Mouse (Mus musculus): ENCODE results near the gene Col8a1. TPM values are rescaled to one million over a fixed set of nuclear protein-coding genes. Genes with fewer than 3 reads are reported as not detected.

Col8a1 gene
- polyA plus RNA-seq, 1 experiment = 0.25 TPM

DNA sequence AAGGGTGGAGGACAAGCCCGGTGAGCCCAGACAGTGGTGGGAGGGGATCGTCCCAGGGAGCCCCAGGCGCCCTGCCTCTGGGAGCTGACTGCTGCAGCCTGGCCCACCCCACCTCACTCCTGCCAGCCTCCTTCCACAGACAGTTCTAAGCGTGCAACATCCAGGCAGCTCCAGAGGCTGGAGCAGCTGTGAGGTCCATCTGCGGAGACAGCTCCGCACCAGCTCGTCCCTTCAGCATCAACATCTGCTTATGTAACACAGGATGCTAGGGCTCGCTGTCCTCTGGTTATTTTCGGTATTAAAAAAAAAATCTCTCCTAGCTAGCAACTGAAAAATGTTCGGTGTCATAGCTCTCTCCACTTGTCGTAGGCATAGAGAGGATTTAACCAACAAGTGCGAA, 704 bp upstream of the Col8a1 start:
- H3K4me3 ChIP-seq (ENCODE audit: low read depth, low read length) = peak overlapping the region; percentile 15
- 21% methylated on average over 12 of the region's 12 CpGs for WGBS

DNA sequence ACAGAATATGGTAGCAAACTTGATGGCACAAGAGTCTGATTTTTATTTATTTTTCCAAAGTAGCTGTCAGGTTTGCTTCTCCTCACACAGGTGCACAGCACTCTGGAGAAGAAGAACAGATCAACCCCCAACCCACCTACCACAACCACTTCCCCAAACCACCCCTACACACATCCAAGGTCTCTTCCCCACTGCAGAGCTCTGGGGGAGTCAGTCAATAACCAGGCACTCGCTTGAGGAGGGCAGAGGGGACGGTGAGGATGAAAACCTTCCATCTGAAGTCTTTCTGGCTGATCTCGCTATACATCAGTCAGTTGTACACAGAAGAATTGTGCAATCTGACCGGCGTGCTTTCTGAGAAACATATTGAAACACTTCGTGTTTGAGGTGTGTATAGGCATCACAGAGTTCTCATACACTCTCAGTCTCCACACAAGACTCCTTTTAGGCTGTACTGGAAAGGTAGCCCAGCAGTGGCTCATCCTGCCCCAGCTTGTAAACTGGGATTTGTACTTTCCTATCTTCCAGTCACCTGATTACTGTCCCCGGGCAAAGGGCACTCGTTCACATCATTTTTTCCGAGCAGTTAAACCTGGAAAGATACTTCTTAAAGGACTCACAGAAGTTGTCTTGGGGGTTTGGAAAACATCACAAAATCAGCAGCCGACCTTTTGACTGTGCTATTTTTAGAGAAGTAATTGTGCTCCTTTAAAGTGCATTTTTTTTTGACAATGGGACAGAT, 827 bp downstream of the Col8a1 start:
- Histone ChIP-seq H3K27ac (ENCODE audit: insufficient read depth, low read depth, low read length) (no peak overlapping the region), H3K36me3 (ENCODE audit: control insufficient read depth, insufficient read depth, low read length) (no peaks in the 10 kb centered on the region), H3K4me3 (ENCODE audit: low read depth, low read length) (no peak overlapping the region), H3K4me1 (ENCODE audit: control insufficient read depth, insufficient read depth, insufficient read length, low read length) (0 out of 2 replicates have a peak, but pooled peaks cover 3% of the 10 kb centered on the region), H3K27me3 (ENCODE audit: control insufficient read depth, insufficient read depth, low read length) (no peaks in the 10 kb centered on the region)
- TF ChIP-seq POLR2A (IDR thresholded peaks at IDR 0.05; ENCODE audit: low read depth, low read length) (no peak), CTCF (IDR thresholded peaks at IDR 0.05; ENCODE audit: extremely low read depth, insufficient read length, insufficient replicate concordance, low read depth, low read length) (no peak)
- WGBS = 30% methylated on average over 10 of the region's 10 CpGs

More for the DNA sequence above, 704 bp upstream of the Col8a1 start:
- Histone ChIP-seq H3K27me3 (ENCODE audit: control insufficient read depth, insufficient read depth, low read length) (no peaks in the 10 kb centered on the region), H3K27ac (ENCODE audit: insufficient read depth, low read depth, low read length) (no peak overlapping the region), H3K36me3 (ENCODE audit: control insufficient read depth, insufficient read depth, low read length) (no peaks in the 10 kb centered on the region), H3K4me1 (ENCODE audit: control insufficient read depth, insufficient read depth, insufficient read length, low read length) (0 out of 2 replicates have a peak, but pooled peaks cover 3% of the 10 kb centered on the region)
- TF ChIP-seq CTCF (IDR thresholded peaks at IDR 0.05; ENCODE audit: extremely low read depth, insufficient read length, insufficient replicate concordance, low read depth, low read length) (no peak), POLR2A (IDR thresholded peaks at IDR 0.05; ENCODE audit: low read depth, low read length) (no peak)

DNA sequence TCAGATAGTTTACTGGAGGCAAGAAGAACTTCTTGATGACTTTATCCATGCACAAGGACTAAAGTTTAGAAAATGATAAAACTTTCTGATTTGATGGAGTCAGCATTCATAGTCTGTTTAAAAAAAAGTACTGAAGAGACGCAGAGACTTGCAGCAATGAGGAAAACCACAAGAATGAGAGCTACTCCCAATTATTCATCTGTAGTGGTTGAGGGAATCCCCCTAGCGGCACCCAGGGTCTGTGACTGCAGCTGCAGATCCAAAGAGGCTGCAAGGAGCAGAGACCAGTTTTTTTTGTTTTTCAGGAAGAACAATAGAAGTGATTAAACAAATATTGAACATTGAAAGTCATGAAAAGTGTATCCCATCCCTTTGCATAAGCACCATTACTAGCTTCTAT, 4.0 kb downstream of the Col8a1 start:
- H3K27ac ChIP-seq (ENCODE audit: insufficient read depth, low read depth, low read length) = no peak overlapping the region
- WGBS = 52% methylated on average over 2 of the region's 2 CpGs
- H3K27me3 ChIP-seq (ENCODE audit: control insufficient read depth, insufficient read depth, low read length) = no peaks in the 10 kb centered on the region
- H3K4me3 ChIP-seq (ENCODE audit: low read depth, low read length) = no peak overlapping the region
- 0 out of 2 replicates have a peak, but pooled peaks cover 3% of the 10 kb centered on the region for H3K4me1 ChIP-seq (ENCODE audit: control insufficient read depth, insufficient read depth, insufficient read length, low read length)
- H3K36me3 ChIP-seq (ENCODE audit: control insufficient read depth, insufficient read depth, low read length) = no peaks in the 10 kb centered on the region
- no peak for TF ChIP-seq POLR2A (IDR thresholded peaks at IDR 0.05; ENCODE audit: low read depth, low read length)
- 0 out of 2 replicates have a peak, but pooled peaks have one; percentile 6 for TF ChIP-seq CTCF (IDR thresholded peaks at IDR 0.05; ENCODE audit: extremely low read depth, insufficient read length, insufficient replicate concordance, low read depth, low read length)

DNA sequence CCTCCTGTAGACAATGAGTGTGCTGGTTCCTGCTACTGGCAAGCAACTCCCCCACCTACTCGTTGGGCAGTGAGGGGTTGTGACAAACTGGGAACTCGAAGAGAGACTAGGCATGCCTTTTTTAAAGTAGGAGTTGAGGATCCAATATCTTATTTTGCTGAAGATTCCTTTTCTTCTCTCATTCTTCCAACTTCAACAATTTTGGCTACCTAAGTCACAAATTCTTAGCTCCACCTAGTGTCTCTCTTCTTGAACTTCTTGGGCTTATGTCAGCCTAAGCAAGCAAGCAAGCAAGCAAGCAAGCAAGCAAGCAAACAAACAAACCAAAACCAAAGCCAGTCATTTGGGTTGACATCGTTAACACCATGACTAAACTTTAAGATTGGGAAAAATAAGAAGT, 6.4 kb downstream of the Col8a1 start:
- H3K36me3 ChIP-seq (ENCODE audit: control insufficient read depth, insufficient read depth, low read length) = no peaks in the 10 kb centered on the region
- no peak overlapping the region for H3K4me3 ChIP-seq (ENCODE audit: low read depth, low read length)
- TF ChIP-seq POLR2A (IDR thresholded peaks at IDR 0.05; ENCODE audit: low read depth, low read length) (no peak), CTCF (IDR thresholded peaks at IDR 0.05; ENCODE audit: extremely low read depth, insufficient read length, insufficient replicate concordance, low read depth, low read length) (no peak)
- H3K4me1 ChIP-seq (ENCODE audit: control insufficient read depth, insufficient read depth, insufficient read length, low read length) = no peaks in the 10 kb centered on the region
- no peaks in the 10 kb centered on the region for H3K27me3 ChIP-seq (ENCODE audit: control insufficient read depth, insufficient read depth, low read length)
- WGBS = 55% methylated on average over 3 of the region's 3 CpGs
- H3K27ac ChIP-seq (ENCODE audit: insufficient read depth, low read depth, low read length) = no peak overlapping the region

DNA sequence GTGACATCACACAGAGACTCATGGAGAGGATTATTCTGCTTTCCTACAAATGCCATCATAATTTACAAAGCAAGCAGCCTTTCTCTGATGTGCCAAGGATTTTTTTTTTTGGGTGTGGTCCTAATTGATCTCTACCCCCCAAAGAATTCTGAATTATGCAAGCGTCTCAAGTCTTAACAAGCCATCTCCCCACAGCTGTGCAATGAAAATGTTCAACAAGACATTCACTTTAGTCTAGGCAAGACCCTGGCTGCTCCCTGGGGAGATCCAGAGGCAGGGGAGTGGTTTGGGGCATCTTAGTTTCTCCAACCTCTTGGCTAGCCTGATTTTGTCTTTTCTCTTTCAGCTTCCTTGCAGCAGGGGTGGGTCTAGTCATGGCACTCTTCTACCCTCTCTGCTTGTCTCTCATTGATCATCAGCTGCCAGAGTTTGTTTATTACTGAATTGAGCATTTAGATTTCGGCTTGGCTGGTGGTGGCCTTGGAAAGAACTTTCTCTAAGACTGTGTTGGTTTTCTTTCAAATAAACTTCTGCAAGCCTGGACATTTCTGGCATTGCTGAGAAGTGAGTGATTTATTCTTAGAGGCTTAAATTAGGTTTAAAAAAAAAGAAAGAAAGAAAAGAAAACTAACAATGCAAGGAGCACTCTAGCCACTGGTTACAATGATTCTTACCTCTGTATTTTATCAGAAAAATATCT, 7.0 kb downstream of the Col8a1 start:
- Histone ChIP-seq H3K36me3 (ENCODE audit: control insufficient read depth, insufficient read depth, low read length) (no peaks in the 10 kb centered on the region), H3K27ac (ENCODE audit: insufficient read depth, low read depth, low read length) (no peak overlapping the region), H3K4me3 (ENCODE audit: low read depth, low read length) (no peak overlapping the region), H3K4me1 (ENCODE audit: control insufficient read depth, insufficient read depth, insufficient read length, low read length) (no peaks in the 10 kb centered on the region), H3K27me3 (ENCODE audit: control insufficient read depth, insufficient read depth, low read length) (no peaks in the 10 kb centered on the region)
- 48% methylated on average over 2 of the region's 2 CpGs for WGBS
- TF ChIP-seq CTCF (IDR thresholded peaks at IDR 0.05; ENCODE audit: extremely low read depth, insufficient read length, insufficient replicate concordance, low read depth, low read length) (no peak), POLR2A (IDR thresholded peaks at IDR 0.05; ENCODE audit: low read depth, low read length) (no peak)

DNA sequence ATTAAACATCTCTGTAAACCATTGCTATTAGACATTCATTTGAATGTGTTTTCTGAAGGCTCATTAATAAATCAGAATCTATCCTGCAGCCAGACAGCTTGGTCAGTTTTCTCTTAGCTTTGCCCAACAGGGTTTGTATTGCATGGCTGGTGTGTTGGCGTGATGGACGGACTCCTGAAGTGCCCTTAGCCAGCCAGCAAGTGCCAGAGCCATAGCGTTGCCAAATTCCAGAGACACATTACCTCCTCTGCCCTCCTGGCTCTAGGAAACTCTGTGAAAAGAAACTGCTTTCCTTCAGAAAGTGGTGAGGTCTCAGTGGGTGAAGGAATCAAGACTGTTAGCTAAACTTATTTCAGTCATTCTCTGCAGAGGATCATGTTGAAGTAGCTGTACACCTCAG, 14.4 kb downstream of the Col8a1 start:
- 87% methylated on average over 3 of the region's 3 CpGs for whole genome bisulfite sequencing
- no peaks in the 10 kb centered on the region for H3K4me1 ChIP-seq (ENCODE audit: control insufficient read depth, insufficient read depth, insufficient read length, low read length)
- no peak overlapping the region for H3K4me3 ChIP-seq (ENCODE audit: low read depth, low read length)
- H3K27ac ChIP-seq (ENCODE audit: insufficient read depth, low read depth, low read length) = no peak overlapping the region
- H3K27me3 ChIP-seq (ENCODE audit: control insufficient read depth, insufficient read depth, low read length) = no peaks in the 10 kb centered on the region
- H3K36me3 ChIP-seq (ENCODE audit: control insufficient read depth, insufficient read depth, low read length) = no peaks in the 10 kb centered on the region
- no peak for TF ChIP-seq CTCF (IDR thresholded peaks at IDR 0.05; ENCODE audit: extremely low read depth, insufficient read length, insufficient replicate concordance, low read depth, low read length)
- TF ChIP-seq POLR2A (IDR thresholded peaks at IDR 0.05; ENCODE audit: low read depth, low read length) = no peak

DNA sequence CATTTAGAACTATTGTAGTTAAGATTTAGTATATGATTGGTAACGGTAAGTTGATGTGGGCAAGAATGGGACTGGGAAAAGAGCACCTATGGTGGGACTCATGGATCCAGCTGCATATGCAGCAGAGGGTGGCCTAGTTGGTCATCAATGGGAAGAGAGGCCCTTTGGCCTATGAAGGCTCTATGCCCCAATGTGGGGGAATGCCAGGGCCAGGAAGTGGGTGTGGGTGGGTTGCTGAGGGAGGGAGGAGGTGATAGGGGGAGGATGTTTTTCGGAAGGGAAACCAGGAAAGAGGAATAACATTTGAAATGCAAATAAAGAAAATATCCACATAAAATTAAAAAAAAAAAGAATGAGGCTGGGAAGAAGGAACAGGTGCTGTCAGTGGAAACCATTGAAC, 19.6 kb downstream of the Col8a1 start:
- no peak overlapping the region for H3K4me3 ChIP-seq (ENCODE audit: low read depth, low read length)
- no peak for TF ChIP-seq CTCF (IDR thresholded peaks at IDR 0.05; ENCODE audit: extremely low read depth, insufficient read length, insufficient replicate concordance, low read depth, low read length)
- TF ChIP-seq POLR2A (IDR thresholded peaks at IDR 0.05; ENCODE audit: low read depth, low read length) = no peak
- no peak overlapping the region for H3K27ac ChIP-seq (ENCODE audit: insufficient read depth, low read depth, low read length)
- WGBS = 94% methylated on average over 2 of the region's 2 CpGs
- H3K4me1 ChIP-seq (ENCODE audit: control insufficient read depth, insufficient read depth, insufficient read length, low read length) = no peaks in the 10 kb centered on the region
- no peaks in the 10 kb centered on the region for H3K27me3 ChIP-seq (ENCODE audit: control insufficient read depth, insufficient read depth, low read length)
- H3K36me3 ChIP-seq (ENCODE audit: control insufficient read depth, insufficient read depth, low read length) = no peaks in the 10 kb centered on the region
